Mouse (Mus musculus) lung, postnatal 0 days (tissue): ENCODE measurements around the gene Rac3. TPM values are rescaled to one million over a fixed set of nuclear protein-coding genes. Genes with fewer than 3 reads are reported as not detected.

Experiments
- ATAC-seq: fragments of 200-750 bp; cut with Nextera tagmentation; 2 replicates; pipeline ENCODE4 v1.8.0; 2017; ENCODE audit warnings: moderate library complexity
- DNase-seq: peaks from one replicate; pipeline ENCODE4 v3.0.0-alpha.2; 2016; ENCODE audit warnings: low spot score
- H3K27ac ChIP-seq: fragments of 300-500 bp; sonication (generic); 2 replicates; pipeline ENCODE4 v1.5.1; 2014; ENCODE audit warnings: antibody characterized with exemption, mild to moderate bottlenecking, low read length, mixed read lengths
- H3K27me3 ChIP-seq: fragments of 300-500 bp; sonication (generic); replicated peaks from 2 replicates; pipeline ENCODE4 v1.6.1; 2014; ENCODE audit warnings: low read length, mixed read lengths; ENCODE audit not compliant: insufficient read depth
- H3K36me3 ChIP-seq: fragments of 300-500 bp; sonication (generic); 2 replicates; pipeline ENCODE4 v1.6.1; 2014; ENCODE audit warnings: low read length, mixed read lengths; ENCODE audit not compliant: insufficient read depth
- H3K4me1 ChIP-seq: fragments of 300-500 bp; sonication (generic); 2 replicates; pipeline ENCODE4 v1.6.1; 2014; ENCODE audit warnings: antibody characterized with exemption, low read depth, low read length, mixed read lengths; ENCODE audit not compliant: insufficient read depth
- H3K4me2 ChIP-seq: fragments of 300-500 bp; sonication (generic); replicated peaks from 2 replicates; pipeline ENCODE4 v1.6.1; 2014; ENCODE audit warnings: low read depth, mild to moderate bottlenecking, low read length, moderate library complexity, mixed read lengths
- H3K4me3 ChIP-seq: fragments of 300-500 bp; sonication (generic); 2 replicates; pipeline ENCODE4 v1.5.1; 2014; ENCODE audit warnings: low read depth, low read length
- H3K9ac ChIP-seq: fragments of 300-500 bp; sonication (generic); replicated peaks from 2 replicates; pipeline ENCODE4 v1.6.1; 2014; ENCODE audit warnings: low read depth, mild to moderate bottlenecking
- H3K9me3 ChIP-seq: fragments of 300-500 bp; sonication (generic); 2 replicates; pipeline ENCODE4 v1.6.1; 2016; ENCODE audit warnings: low read length, mixed read lengths
- CTCF ChIP-seq: IDR thresholded peaks from 2 replicates; pipeline ENCODE4 v1.5.1; 2016; ENCODE audit warnings: antibody characterized with exemption, mild to moderate bottlenecking
- EP300 ChIP-seq: IDR thresholded peaks from 2 replicates; pipeline ENCODE4 v1.6.1; 2016; ENCODE audit warnings: antibody characterized with exemption, mild to moderate bottlenecking, control low read depth
- WGBS: fragments of 180-500 bp; shearing (Covaris S2); extraction: QIAGEN DNeasy Blood & Tissue Kit; methylation state at CpG from one replicate; pipeline ENCODE4 v1.1.7; 2014; 5-methylcytosine and 5-hydroxymethylcytosine counted together
- polyA plus RNA-seq: library from polyadenylated mRNA; unstranded; fragments of >200 nt; fragmentation: Nextera tagmentation; extraction: Ambion mirVana; gene quantifications from 2 replicates; pipeline ENCODE4 v1.2.1, GENCODE M21; 2015

Rac3 gene
- polyA plus RNA-seq, 1 experiment from 2014 or later, result 61.9 TPM

DNA sequence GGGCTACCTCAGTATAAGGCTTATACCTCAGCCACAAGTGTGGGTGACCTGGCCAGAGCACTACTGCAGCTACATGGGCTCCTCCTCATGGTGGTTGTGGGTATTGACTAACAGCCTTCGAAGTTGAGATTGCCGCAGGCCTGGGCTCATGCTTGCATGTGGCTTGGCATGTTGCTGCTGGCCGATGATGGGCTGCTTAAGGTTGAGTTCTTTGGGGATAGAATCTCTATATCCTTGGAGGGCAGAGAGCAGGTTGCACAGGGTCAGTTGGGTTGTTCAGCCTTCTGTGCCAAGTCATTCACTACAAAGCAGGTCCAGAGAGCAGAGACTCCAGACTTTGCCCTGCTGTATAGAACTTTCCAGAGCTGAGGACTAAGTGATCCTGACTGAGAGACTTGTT is 41.4 kb upstream of the Rac3 start:
- Histone ChIP-seq H3K9me3 (no peaks in the 10 kb centered on the region), H3K4me2 (no peak overlapping the region), H3K27ac (no peak overlapping the region), H3K4me1 (no peaks in the 10 kb centered on the region; the same call in 1 of the 2 replicates), H3K9ac (no peak overlapping the region), H3K4me3 (no peak overlapping the region), H3K36me3 (peaks cover 9% of the 10 kb centered on the region; the same call in 1 of the 2 replicates), H3K27me3 (no peaks in the 10 kb centered on the region)
- 68% methylated on average over 3 of the region's 3 CpGs for WGBS
- ATAC-seq (0 out of 2 replicates have a peak, but pooled peaks have one; percentile 13), DNase-seq (peak; percentile 52)
- peak; percentile 73 for TF ChIP-seq CTCF
- no peak for TF ChIP-seq EP300

DNA sequence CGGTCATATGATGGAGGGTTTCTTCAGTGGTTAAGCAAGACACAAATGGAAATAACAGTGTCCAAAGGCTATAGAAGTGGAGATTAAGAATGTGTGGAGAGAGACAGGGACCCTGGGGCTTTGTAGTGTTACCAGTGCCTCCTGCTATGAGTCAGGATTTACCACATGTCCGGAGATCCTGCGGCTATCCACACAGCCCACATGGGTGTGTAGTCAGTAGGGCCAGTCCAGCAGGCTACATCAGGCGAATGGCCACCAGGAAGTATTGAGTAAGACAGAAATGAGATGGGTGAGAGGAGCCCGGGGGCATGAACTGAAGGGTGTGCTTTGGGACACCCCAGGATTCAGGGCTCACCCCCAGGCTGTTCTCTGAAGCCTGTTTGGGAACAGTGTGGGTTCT is 38.6 kb upstream of the Rac3 start:
- ATAC-seq, result no peak
- TF ChIP-seq EP300 (no peak), CTCF (no peak)

DNA sequence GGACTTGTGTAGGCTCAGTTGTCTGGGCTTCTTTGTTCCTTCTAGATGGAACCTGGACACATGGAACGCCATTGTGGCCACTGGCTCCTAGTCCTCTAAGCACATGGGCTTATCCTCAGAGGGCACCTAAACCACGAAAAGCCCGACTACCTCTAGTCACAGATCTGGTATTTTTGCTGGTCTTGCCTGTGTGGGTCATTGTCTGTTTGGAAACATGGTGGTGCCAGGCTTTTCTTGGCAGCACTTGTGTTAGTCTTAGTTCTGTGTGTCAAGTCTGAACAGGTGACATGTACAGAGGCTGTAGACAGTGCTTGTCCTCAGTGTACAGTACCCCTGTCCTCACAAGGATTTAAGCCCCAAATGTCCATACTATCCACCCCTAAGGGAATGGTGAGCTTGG is 37.7 kb upstream of the Rac3 start:
- Histone ChIP-seq H3K9me3 (no peaks in the 10 kb centered on the region), H3K9ac (no peak overlapping the region), H3K4me3 (no peak overlapping the region), H3K4me2 (no peak overlapping the region), H3K27me3 (no peaks in the 10 kb centered on the region), H3K27ac (peak overlapping the region; percentile 78; the same call in 1 of the 2 replicates), H3K36me3 (peaks cover 21% of the 10 kb centered on the region; the same call in 1 of the 2 replicates), H3K4me1 (peaks cover 10% of the 10 kb centered on the region)
- 93% methylated on average over 3 of the region's 3 CpGs for WGBS
- TF ChIP-seq CTCF, result no peak
- no peak for TF ChIP-seq EP300
- no peak for ATAC-seq
- DNase-seq, result no peak

More for the DNA sequence above, 38.6 kb upstream of the Rac3 start:
- DNase-seq, result no peak
- Histone ChIP-seq H3K27ac (no peak overlapping the region), H3K4me2 (no peak overlapping the region), H3K4me1 (peaks cover 10% of the 10 kb centered on the region), H3K4me3 (no peak overlapping the region), H3K9me3 (no peaks in the 10 kb centered on the region), H3K9ac (no peak overlapping the region), H3K36me3 (peaks cover 17% of the 10 kb centered on the region; the same call in 1 of the 2 replicates), H3K27me3 (no peaks in the 10 kb centered on the region)
- WGBS, result 83% methylated on average over 5 of the region's 5 CpGs

DNA sequence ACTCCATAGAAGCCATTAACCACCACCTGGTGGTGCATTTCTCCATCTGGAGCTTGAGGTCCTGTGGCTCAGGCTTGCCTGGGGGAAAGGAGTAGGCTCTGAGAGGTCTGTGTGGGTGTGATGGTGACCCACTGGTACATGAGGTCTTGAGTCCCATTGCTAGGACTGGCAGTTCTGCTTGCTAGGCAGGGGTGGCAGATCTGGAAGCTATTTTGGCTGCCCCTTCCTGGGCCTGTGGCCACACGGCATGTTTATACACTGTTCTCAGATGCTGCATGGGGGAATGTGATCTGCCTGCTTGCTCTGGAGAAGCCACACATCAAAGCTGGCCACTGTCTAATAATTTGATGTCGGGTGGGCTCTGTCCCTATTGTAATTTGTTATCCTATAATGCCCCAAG is 37.2 kb upstream of the Rac3 start:
- ATAC-seq, result no peak
- peaks cover 10% of the 10 kb centered on the region for H3K4me1 ChIP-seq
- no peaks in the 10 kb centered on the region for H3K27me3 ChIP-seq
- H3K4me3 ChIP-seq, result no peak overlapping the region
- no peak overlapping the region for H3K9ac ChIP-seq
- TF ChIP-seq CTCF, result peak; percentile 14; the same call in 1 of the 2 replicates
- TF ChIP-seq EP300, result no peak
- H3K27ac ChIP-seq, result peak overlapping the region; percentile 78
- no peak overlapping the region for H3K4me2 ChIP-seq
- WGBS, result 80% methylated on average over 2 of the region's 2 CpGs
- H3K9me3 ChIP-seq, result no peaks in the 10 kb centered on the region
- peaks cover 23% of the 10 kb centered on the region; the same call in 1 of the 2 replicates for H3K36me3 ChIP-seq
- DNase-seq, result no peak

DNA sequence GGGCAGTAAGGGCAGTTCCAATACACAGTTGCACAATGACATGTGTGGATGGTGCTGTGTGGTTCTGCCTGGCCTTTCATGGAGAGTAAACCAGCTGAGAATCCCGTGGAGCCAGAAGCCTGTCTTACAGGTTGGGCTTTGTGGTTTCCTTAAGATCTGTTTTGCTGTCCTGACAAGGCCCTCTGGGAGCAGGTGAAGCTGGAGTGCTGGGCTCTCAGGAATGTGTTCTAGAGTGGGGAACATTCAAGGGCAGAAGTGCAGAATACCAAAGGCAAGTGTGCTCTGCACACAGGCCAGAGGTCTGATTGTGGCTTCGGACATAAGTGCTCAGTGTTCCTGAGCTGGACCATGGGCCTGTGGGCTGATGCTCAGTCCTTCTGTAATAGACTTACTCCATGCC is 36.6 kb upstream of the Rac3 start:
- no peaks in the 10 kb centered on the region for H3K9me3 ChIP-seq
- peaks cover 10% of the 10 kb centered on the region for H3K4me1 ChIP-seq
- H3K9ac ChIP-seq, result no peak overlapping the region
- 47% methylated on average over 2 of the region's 2 CpGs for WGBS
- H3K27ac ChIP-seq, result peak overlapping the region; percentile 78
- H3K4me3 ChIP-seq, result no peak overlapping the region
- peaks cover 24% of the 10 kb centered on the region; the same call in 1 of the 2 replicates for H3K36me3 ChIP-seq
- DNase-seq (peak; percentile 85), ATAC-seq (peak; percentile 91)
- no peak overlapping the region for H3K4me2 ChIP-seq
- H3K27me3 ChIP-seq, result no peaks in the 10 kb centered on the region
- TF ChIP-seq EP300 (peak; percentile 77), CTCF (no peak)

DNA sequence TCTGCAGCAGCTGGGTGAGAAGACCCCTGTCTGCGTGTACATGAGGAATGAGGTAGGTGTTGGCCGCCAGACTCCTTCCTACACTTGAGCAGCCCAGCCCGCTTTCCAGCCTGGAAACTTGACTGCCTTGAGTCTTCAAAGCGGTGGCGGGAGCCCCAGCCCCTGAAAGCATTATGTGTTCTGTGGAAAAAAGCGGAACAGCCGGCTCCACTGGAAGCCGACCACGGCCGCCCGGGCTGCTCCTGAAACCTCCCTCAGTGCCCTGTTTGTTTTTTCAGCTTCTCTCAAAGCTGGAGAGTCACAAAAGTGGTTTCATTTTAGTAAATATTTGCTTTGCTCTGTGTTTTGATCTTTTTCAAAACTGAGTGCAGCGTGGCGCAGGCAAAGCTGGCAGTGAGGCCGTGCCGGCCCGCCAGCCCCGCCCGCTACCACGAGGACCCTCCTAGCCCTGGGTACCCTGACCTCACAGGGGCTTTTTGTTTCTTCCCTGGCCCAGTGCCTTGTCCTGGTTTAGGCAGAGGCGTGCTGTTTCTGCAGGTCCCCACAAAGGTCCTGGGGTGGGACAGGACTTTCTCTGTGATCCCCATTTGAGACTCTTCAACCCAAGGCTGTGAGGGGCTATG is 34.5 kb upstream of the Rac3 start:
- 51% methylated on average over 20 of the region's 20 CpGs for WGBS
- H3K36me3 ChIP-seq, result peaks cover 23% of the 10 kb centered on the region; the same call in 1 of the 2 replicates

More for the DNA sequence above, 34.5 kb upstream of the Rac3 start:
- DNase-seq, result peak; percentile 82
- no peak overlapping the region for H3K4me3 ChIP-seq
- TF ChIP-seq CTCF (no peak), EP300 (no peak)
- peak overlapping the region; percentile 91 for H3K27ac ChIP-seq
- no peak overlapping the region for H3K9ac ChIP-seq
- no peaks in the 10 kb centered on the region for H3K9me3 ChIP-seq
- ATAC-seq, result peak; percentile 72
- H3K4me2 ChIP-seq, result no peak overlapping the region
- H3K27me3 ChIP-seq, result no peaks in the 10 kb centered on the region
- H3K4me1 ChIP-seq, result peaks cover 10% of the 10 kb centered on the region
